Mouse (Mus musculus): ENCODE data around the gene Nfatc2. TPM values are rescaled to one million over a fixed set of nuclear protein-coding genes. Genes with fewer than 3 reads are reported as not detected.
A peak's percentile ranks its signal among the peaks of the same experiment; 100 is the strongest.

The Nfatc2 gene
- polyA plus RNA-seq, 1 experiment: 1.0 TPM

- Histone ChIP-seq H3K4me1 (peaks cover 87% of the 10 kb centered on the region), H3K27me3 (replicated peaks) (peaks cover 4% of the 10 kb centered on the region), H3K36me3 (replicated peaks; ENCODE audit: low read length) (peaks cover 6% of the 10 kb centered on the region), H3K9me3 (no peaks in the 10 kb centered on the region), H3K4me3 (replicated peaks) (no peak overlapping the region)
- TF ChIP-seq GATA1 (IDR thresholded peaks at IDR 0.05; ENCODE audit: borderline replicate concordance, low read length) (no peak), FLI1 (IDR thresholded peaks at IDR 0.05; ENCODE audit: low read length) (no peak)
Measured at GRCm38 (mm10) chr2:168581207-168581854, 20.1 kb downstream of the Nfatc2 start.

DNA sequence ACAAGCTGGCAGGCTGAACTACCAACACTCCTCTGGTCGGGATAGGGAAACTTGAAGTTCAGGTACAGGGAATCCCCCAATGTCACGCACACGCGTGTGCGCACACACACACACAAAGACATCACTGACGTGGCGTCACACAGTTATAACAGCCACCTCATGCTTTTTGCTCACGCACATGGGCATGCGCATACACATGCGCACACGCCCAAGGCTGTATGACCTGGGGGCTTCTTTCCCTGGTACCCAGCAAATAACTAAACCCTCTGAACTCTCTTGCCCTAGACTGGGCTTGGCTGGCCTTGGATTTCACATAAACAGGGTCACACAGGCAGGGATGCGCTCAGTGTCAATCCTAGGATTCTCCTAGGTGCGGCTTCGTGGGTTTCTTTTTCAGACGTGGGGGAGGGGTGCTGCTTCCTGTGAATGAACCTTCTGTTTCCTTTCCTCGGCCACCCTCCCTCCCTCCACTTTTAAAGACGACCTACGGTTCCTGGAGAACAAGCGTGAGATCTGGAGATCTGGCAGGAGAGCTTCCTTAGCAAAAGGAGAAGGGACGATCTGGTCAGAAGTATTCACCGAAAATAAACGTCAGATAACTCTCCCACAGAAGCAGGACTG is 21.1 kb downstream of the Nfatc2 start:
- Histone ChIP-seq H3K9me3 (no peaks in the 10 kb centered on the region), H3K4me3 (replicated peaks) (peak overlapping the region; percentile 66), H3K36me3 (replicated peaks; ENCODE audit: low read length) (peaks cover 6% of the 10 kb centered on the region), H3K4me1 (peaks cover 89% of the 10 kb centered on the region), H3K27me3 (replicated peaks) (peaks cover 5% of the 10 kb centered on the region)
- TF ChIP-seq FLI1 (IDR thresholded peaks at IDR 0.05; ENCODE audit: low read length): no peak
- TF ChIP-seq GATA1 (IDR thresholded peaks at IDR 0.05; ENCODE audit: borderline replicate concordance, low read length): no peak

GRCm38 (mm10) chr2:168579601-168580130 is 21.8 kb downstream of the Nfatc2 start:
- Histone ChIP-seq H3K27me3 (replicated peaks) (peaks cover 6% of the 10 kb centered on the region), H3K36me3 (replicated peaks; ENCODE audit: low read length) (peaks cover 3% of the 10 kb centered on the region), H3K4me1 (peaks cover 92% of the 10 kb centered on the region), H3K4me3 (replicated peaks) (no peak overlapping the region), H3K9me3 (no peaks in the 10 kb centered on the region)
- TF ChIP-seq FLI1 (IDR thresholded peaks at IDR 0.05; ENCODE audit: low read length) (no peak), GATA1 (IDR thresholded peaks at IDR 0.05; ENCODE audit: borderline replicate concordance, low read length) (no peak)

DNA sequence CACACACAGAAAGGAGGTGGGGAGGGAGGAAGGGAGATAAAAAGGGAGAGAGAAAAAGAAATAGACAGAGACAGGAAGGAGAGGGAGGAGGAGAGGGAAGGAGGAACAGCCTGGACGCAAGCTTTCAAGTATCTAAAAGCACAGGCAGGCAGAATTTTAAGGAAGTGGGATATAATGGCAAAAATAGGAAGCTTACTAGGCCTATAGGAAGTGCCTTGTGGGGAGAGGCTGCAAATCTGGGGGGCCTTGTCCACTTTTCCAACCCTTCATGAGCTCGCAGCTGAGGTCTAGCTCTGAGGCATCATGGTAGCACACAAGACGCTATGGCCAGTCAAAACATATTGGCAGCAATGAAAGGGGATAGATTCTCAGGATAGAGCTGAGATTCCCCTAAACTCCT is 22.3 kb downstream of the Nfatc2 start:
- H3K4me3 ChIP-seq (replicated peaks): no peak overlapping the region
- H3K27me3 ChIP-seq (replicated peaks): peaks cover 8% of the 10 kb centered on the region
- peaks cover 92% of the 10 kb centered on the region for H3K4me1 ChIP-seq
- no peak for TF ChIP-seq FLI1 (IDR thresholded peaks at IDR 0.05; ENCODE audit: low read length)
- TF ChIP-seq GATA1 (IDR thresholded peaks at IDR 0.05; ENCODE audit: borderline replicate concordance, low read length): no peak
- H3K36me3 ChIP-seq (replicated peaks; ENCODE audit: low read length): peaks cover 3% of the 10 kb centered on the region
- H3K9me3 ChIP-seq: no peaks in the 10 kb centered on the region

DNA sequence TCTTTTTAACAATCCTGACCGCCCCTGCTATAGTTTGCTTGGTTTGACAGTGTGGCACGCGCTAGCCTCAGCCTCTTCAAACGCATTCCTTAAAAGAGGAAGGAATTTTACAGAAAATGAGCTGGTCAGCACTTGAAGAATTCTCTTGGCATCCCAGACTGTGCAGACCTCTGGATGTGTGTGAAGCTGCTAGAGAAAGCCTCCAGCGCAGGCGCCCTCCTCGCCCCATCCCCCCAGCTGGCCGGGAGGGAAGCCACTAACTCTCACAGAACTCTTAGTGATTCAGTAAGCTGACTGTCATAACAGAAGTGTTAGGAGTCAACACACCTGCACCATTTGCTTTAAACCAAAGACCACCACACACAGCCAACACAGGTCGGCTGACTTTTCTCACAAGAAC is 23.3 kb downstream of the Nfatc2 start:
- Histone ChIP-seq H3K4me1 (peaks cover 92% of the 10 kb centered on the region), H3K9me3 (no peaks in the 10 kb centered on the region)

DNA sequence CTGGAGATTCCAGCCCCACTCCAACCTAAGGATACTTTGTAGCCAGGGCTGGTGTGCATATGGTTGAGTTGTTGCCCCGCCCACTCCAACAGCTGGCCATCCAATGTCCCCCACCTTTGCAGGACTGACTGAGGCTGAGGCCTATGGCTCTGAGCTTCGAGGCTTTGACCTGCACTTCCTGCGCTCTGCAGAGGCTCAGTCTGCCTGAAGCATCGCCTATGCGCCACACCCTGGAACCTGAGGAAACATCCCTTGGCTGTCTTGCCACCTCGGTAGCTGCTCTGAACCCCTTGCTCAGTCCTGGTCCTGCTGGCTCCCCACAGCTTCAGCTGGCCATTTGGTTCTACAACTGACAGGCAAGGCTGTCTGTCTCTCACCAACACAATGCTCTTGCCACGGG is 24.1 kb downstream of the Nfatc2 start:
- no peak overlapping the region for H3K4me3 ChIP-seq (replicated peaks)
- H3K27me3 ChIP-seq (replicated peaks): peaks cover 12% of the 10 kb centered on the region
- TF ChIP-seq FLI1 (IDR thresholded peaks at IDR 0.05; ENCODE audit: low read length): no peak
- peaks cover 90% of the 10 kb centered on the region for H3K4me1 ChIP-seq
- H3K9me3 ChIP-seq: no peaks in the 10 kb centered on the region
- H3K36me3 ChIP-seq (replicated peaks; ENCODE audit: low read length): peaks cover 3% of the 10 kb centered on the region

More for the DNA sequence above, 23.3 kb downstream of the Nfatc2 start:
- Histone ChIP-seq H3K4me3 (replicated peaks) (no peak overlapping the region), H3K36me3 (replicated peaks; ENCODE audit: low read length) (peaks cover 3% of the 10 kb centered on the region), H3K27me3 (replicated peaks) (peaks cover 8% of the 10 kb centered on the region)
- TF ChIP-seq FLI1 (IDR thresholded peaks at IDR 0.05; ENCODE audit: low read length) (no peak), GATA1 (IDR thresholded peaks at IDR 0.05; ENCODE audit: borderline replicate concordance, low read length) (no peak)

DNA sequence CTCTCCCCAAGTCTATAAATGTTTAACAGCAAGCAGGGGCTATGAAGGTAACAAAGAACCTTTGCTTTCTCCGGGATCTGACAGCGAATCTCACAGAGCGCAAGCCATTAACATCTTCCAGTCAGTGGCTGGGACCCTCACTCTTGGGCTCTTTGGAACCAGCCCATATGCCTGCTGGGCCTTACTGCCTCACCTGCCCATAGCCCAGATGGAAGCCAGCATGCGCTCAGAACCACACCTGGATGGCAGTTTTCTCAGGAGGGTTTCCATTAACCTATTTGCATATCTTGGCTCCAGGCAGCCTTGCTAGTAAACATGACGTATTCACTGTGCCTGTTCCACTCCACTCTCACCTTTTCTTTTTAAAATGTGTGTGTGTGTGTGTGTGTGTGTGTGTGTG is 25.6 kb downstream of the Nfatc2 start:
- peaks cover 16% of the 10 kb centered on the region for H3K27me3 ChIP-seq (replicated peaks)
- peaks cover 9% of the 10 kb centered on the region for H3K36me3 ChIP-seq (replicated peaks; ENCODE audit: low read length)
- H3K4me3 ChIP-seq (replicated peaks): no peak overlapping the region
- H3K4me1 ChIP-seq: peaks cover 74% of the 10 kb centered on the region
- peaks cover 8% of the 10 kb centered on the region for H3K9me3 ChIP-seq
- TF ChIP-seq FLI1 (IDR thresholded peaks at IDR 0.05; ENCODE audit: low read length): no peak
- no peak for TF ChIP-seq GATA1 (IDR thresholded peaks at IDR 0.05; ENCODE audit: borderline replicate concordance, low read length)

GRCm38 (mm10) chr2:168574934-168575333 is 26.5 kb downstream of the Nfatc2 start:
- Histone ChIP-seq H3K27me3 (replicated peaks) (peaks cover 20% of the 10 kb centered on the region), H3K9me3 (peaks cover 13% of the 10 kb centered on the region), H3K4me1 (peaks cover 65% of the 10 kb centered on the region), H3K4me3 (replicated peaks) (peak overlapping the region; percentile 19), H3K36me3 (replicated peaks; ENCODE audit: low read length) (peaks cover 18% of the 10 kb centered on the region)
- TF ChIP-seq GATA1 (IDR thresholded peaks at IDR 0.05; ENCODE audit: borderline replicate concordance, low read length) (no peak), FLI1 (IDR thresholded peaks at IDR 0.05; ENCODE audit: low read length) (no peak)

- TF ChIP-seq FLI1 (IDR thresholded peaks at IDR 0.05; ENCODE audit: low read length): no peak
- no peak for TF ChIP-seq GATA1 (IDR thresholded peaks at IDR 0.05; ENCODE audit: borderline replicate concordance, low read length)
- Histone ChIP-seq H3K27me3 (replicated peaks) (peaks cover 23% of the 10 kb centered on the region), H3K4me3 (replicated peaks) (no peak overlapping the region), H3K4me1 (peaks cover 55% of the 10 kb centered on the region), H3K36me3 (replicated peaks; ENCODE audit: low read length) (peaks cover 29% of the 10 kb centered on the region), H3K9me3 (peaks cover 13% of the 10 kb centered on the region)
Measured at GRCm38 (mm10) chr2:168573866-168574265, 27.6 kb downstream of the Nfatc2 start.

GRCm38 (mm10) chr2:168571241-168571640 is 30.2 kb downstream of the Nfatc2 start:
- peaks cover 13% of the 10 kb centered on the region for H3K9me3 ChIP-seq

More at GRCm38 (mm10) chr2:168571241-168571640, 30.2 kb downstream of the Nfatc2 start:
- H3K36me3 ChIP-seq (replicated peaks; ENCODE audit: low read length): peaks cover 38% of the 10 kb centered on the region
- peaks cover 26% of the 10 kb centered on the region for H3K27me3 ChIP-seq (replicated peaks)
- peaks cover 33% of the 10 kb centered on the region for H3K4me1 ChIP-seq
- H3K4me3 ChIP-seq (replicated peaks): no peak overlapping the region
- TF ChIP-seq GATA1 (IDR thresholded peaks at IDR 0.05; ENCODE audit: borderline replicate concordance, low read length): no peak
- TF ChIP-seq FLI1 (IDR thresholded peaks at IDR 0.05; ENCODE audit: low read length): no peak

Data from megakaryocyte, embryonic 14.5 days (primary cell).